Mouse (Mus musculus) kidney, embryonic 14.5 days (tissue): ENCODE measurements around the gene Itih5. TPM values are rescaled to one million over a fixed set of nuclear protein-coding genes. Genes with fewer than 3 reads are reported as not detected.

Experiments used
- ATAC-seq: fragments of 200-750 bp; cut with Nextera tagmentation; 2 replicates; pipeline ENCODE4 v1.8.0; 2017; ENCODE audit warnings: moderate number of reproducible peaks, mild to moderate bottlenecking, moderate TSS enrichment, moderate library complexity; ENCODE audit not compliant: low FRiP score, low TSS enrichment
- H3K27ac ChIP-seq: fragments of 300-500 bp; sonication (generic); 2 replicates; pipeline ENCODE4 v1.5.1; 2014; ENCODE audit warnings: low read depth, mild to moderate bottlenecking, low read length, moderate library complexity, mixed read lengths
- H3K27me3 ChIP-seq: fragments of 300-500 bp; sonication (generic); 2 replicates; pipeline ENCODE4 v1.6.1; 2014; ENCODE audit warnings: mild to moderate bottlenecking, low read length; ENCODE audit not compliant: control insufficient read depth, insufficient read depth
- H3K36me3 ChIP-seq: fragments of 300-500 bp; sonication (generic); 2 replicates; pipeline ENCODE4 v1.6.1; 2014; ENCODE audit warnings: low read length, mixed read lengths; ENCODE audit not compliant: control insufficient read depth, insufficient read depth
- H3K4me1 ChIP-seq: fragments of 300-500 bp; sonication (generic); 2 replicates; pipeline ENCODE4 v1.6.1; 2014; ENCODE audit warnings: low read length, mixed read lengths; ENCODE audit not compliant: control insufficient read depth, insufficient read depth
- H3K4me2 ChIP-seq: fragments of 300-500 bp; sonication (generic); replicated peaks from 2 replicates; pipeline ENCODE4 v1.6.1; 2014; ENCODE audit warnings: low read depth, mild to moderate bottlenecking, low read length
- H3K4me3 ChIP-seq: fragments of 300-500 bp; sonication (generic); 2 replicates; pipeline ENCODE4 v1.5.1; 2014; ENCODE audit warnings: mild to moderate bottlenecking, low read length
- H3K9ac ChIP-seq: fragments of 300-500 bp; sonication (generic); 2 replicates; pipeline ENCODE4 v1.6.1; 2014; ENCODE audit warnings: low read depth, mild to moderate bottlenecking, low read length, moderate library complexity
- H3K9me3 ChIP-seq: fragments of 300-500 bp; sonication (generic); 2 replicates; pipeline ENCODE4 v1.6.1; 2016; ENCODE audit warnings: low read length; ENCODE audit not compliant: control insufficient read depth
- WGBS: fragments of 180-500 bp; shearing (Covaris S2); extraction: QIAGEN DNeasy Blood & Tissue Kit; methylation state at CpG from one replicate; pipeline ENCODE4 v1.1.7; 2014; 5-methylcytosine and 5-hydroxymethylcytosine counted together
- polyA plus RNA-seq: library from polyadenylated mRNA; unstranded; fragments of >200 nt; fragmentation: Nextera tagmentation; extraction: Ambion mirVana; gene quantifications from 2 replicates; pipeline ENCODE4 v1.2.1, GENCODE M21; 2014

Gene Itih5
- polyA plus RNA-seq, 1 experiment from 2014 or later, result 3.9 TPM

GRCm38 (mm10) chr2:10261337-10261736 is 108.0 kb downstream of the Itih5 start:
- Histone ChIP-seq H3K4me1 (peaks cover 15% of the 10 kb centered on the region), H3K9me3 (no peaks in the 10 kb centered on the region), H3K4me3 (no peak overlapping the region), H3K4me2 (no peak overlapping the region), H3K36me3 (no peaks in the 10 kb centered on the region), H3K9ac (no peak overlapping the region), H3K27me3 (no peaks in the 10 kb centered on the region; the same call in 1 of the 2 replicates), H3K27ac (no peak overlapping the region)
- 49% methylated on average over 5 of the region's 5 CpGs for WGBS
- ATAC-seq, result no peak

- WGBS, result 23% methylated on average over 5 of the region's 5 CpGs
- Histone ChIP-seq H3K36me3 (no peaks in the 10 kb centered on the region), H3K4me2 (no peak overlapping the region), H3K27me3 (no peaks in the 10 kb centered on the region; the same call in 1 of the 2 replicates), H3K27ac (no peak overlapping the region), H3K4me1 (peaks cover 15% of the 10 kb centered on the region), H3K9me3 (no peaks in the 10 kb centered on the region), H3K9ac (no peak overlapping the region), H3K4me3 (no peak overlapping the region)
- peak; percentile 60 for ATAC-seq
These were observed 109.4 kb downstream of the Itih5 start for GRCm38 (mm10) chr2:10262722-10263121.

- Histone ChIP-seq H3K4me2 (peak overlapping the region; percentile 6; the same call in 1 of the 2 replicates), H3K4me3 (no peak overlapping the region), H3K27me3 (no peaks in the 10 kb centered on the region; the same call in 1 of the 2 replicates), H3K9me3 (no peaks in the 10 kb centered on the region), H3K4me1 (peaks cover 15% of the 10 kb centered on the region), H3K36me3 (no peaks in the 10 kb centered on the region), H3K9ac (no peak overlapping the region), H3K27ac (no peak overlapping the region)
- peak; percentile 72; the same call in 1 of the 2 replicates for ATAC-seq
- WGBS, result 11% methylated on average over 7 of the region's 7 CpGs
These were observed 110.6 kb downstream of the Itih5 start for GRCm38 (mm10) chr2:10263909-10264489.

- peaks cover 15% of the 10 kb centered on the region for H3K4me1 ChIP-seq
- H3K27me3 ChIP-seq, result no peaks in the 10 kb centered on the region; the same call in 1 of the 2 replicates
- no peaks in the 10 kb centered on the region for H3K36me3 ChIP-seq
- no peak for ATAC-seq
- H3K9ac ChIP-seq, result no peak overlapping the region
- H3K4me3 ChIP-seq, result no peak overlapping the region
- no peaks in the 10 kb centered on the region for H3K9me3 ChIP-seq
- no peak overlapping the region for H3K4me2 ChIP-seq
- 68% methylated on average over 5 of the region's 5 CpGs for WGBS
- H3K27ac ChIP-seq, result no peak overlapping the region
These were observed 112.5 kb downstream of the Itih5 start for GRCm38 (mm10) chr2:10265881-10266280.

- no peak overlapping the region for H3K4me2 ChIP-seq
- H3K9me3 ChIP-seq, result no peaks in the 10 kb centered on the region
- WGBS, result 74% methylated on average over 9 of the region's 9 CpGs
- H3K36me3 ChIP-seq, result no peaks in the 10 kb centered on the region
- H3K4me1 ChIP-seq, result no peaks in the 10 kb centered on the region
- no peaks in the 10 kb centered on the region for H3K27me3 ChIP-seq
- H3K27ac ChIP-seq, result no peak overlapping the region
- H3K4me3 ChIP-seq, result no peak overlapping the region
- ATAC-seq, result no peak
- H3K9ac ChIP-seq, result no peak overlapping the region
These were observed 119.3 kb downstream of the Itih5 start for GRCm38 (mm10) chr2:10272604-10273115.

- ATAC-seq, result no peak
- no peaks in the 10 kb centered on the region for H3K4me1 ChIP-seq
- no peak overlapping the region for H3K27ac ChIP-seq
- H3K9ac ChIP-seq, result no peak overlapping the region
- H3K9me3 ChIP-seq, result no peaks in the 10 kb centered on the region
- no peaks in the 10 kb centered on the region for H3K36me3 ChIP-seq
- no peaks in the 10 kb centered on the region for H3K27me3 ChIP-seq
- 98% methylated on average over 3 of the region's 3 CpGs for WGBS
- H3K4me2 ChIP-seq, result no peak overlapping the region
- H3K4me3 ChIP-seq, result no peak overlapping the region
These were observed 120.2 kb downstream of the Itih5 start for GRCm38 (mm10) chr2:10273541-10274050.

- Histone ChIP-seq H3K9ac (no peak overlapping the region), H3K4me3 (no peak overlapping the region), H3K4me2 (no peak overlapping the region), H3K36me3 (no peaks in the 10 kb centered on the region), H3K27ac (no peak overlapping the region), H3K27me3 (no peaks in the 10 kb centered on the region), H3K4me1 (no peaks in the 10 kb centered on the region), H3K9me3 (no peaks in the 10 kb centered on the region)
- peak; percentile 83 for ATAC-seq
- 34% methylated on average over 2 of the region's 2 CpGs for WGBS
These were observed 122.8 kb downstream of the Itih5 start for GRCm38 (mm10) chr2:10276194-10276593.

- no peaks in the 10 kb centered on the region for H3K36me3 ChIP-seq
- H3K9ac ChIP-seq, result no peak overlapping the region
- 0 out of 2 replicates have a peak, but pooled peaks cover 2% of the 10 kb centered on the region for H3K27me3 ChIP-seq
- no peak overlapping the region for H3K4me2 ChIP-seq
- ATAC-seq, result no peak
- no peaks in the 10 kb centered on the region for H3K9me3 ChIP-seq
- H3K4me3 ChIP-seq, result no peak overlapping the region
- no peak overlapping the region for H3K27ac ChIP-seq
- H3K4me1 ChIP-seq, result no peaks in the 10 kb centered on the region
- WGBS, result 46% methylated on average over 5 of the region's 5 CpGs
These were observed 130.3 kb downstream of the Itih5 start for GRCm38 (mm10) chr2:10283686-10284085.

GRCm38 (mm10) chr2:10284636-10285270 is 131.4 kb downstream of the Itih5 start:
- WGBS, result 2% methylated on average over 10 of the region's 10 CpGs
- Histone ChIP-seq H3K4me1 (no peaks in the 10 kb centered on the region), H3K9me3 (no peaks in the 10 kb centered on the region), H3K9ac (no peak overlapping the region), H3K27ac (no peak overlapping the region), H3K4me3 (no peak overlapping the region), H3K27me3 (0 out of 2 replicates have a peak, but pooled peaks cover 2% of the 10 kb centered on the region), H3K4me2 (no peak overlapping the region), H3K36me3 (no peaks in the 10 kb centered on the region)
- 0 out of 2 replicates have a peak, but pooled peaks have one; percentile 17 for ATAC-seq
